27 mouse cellular contexts compared by ENCODE assay signal in genomic region chr12:13452050-13452449, GRCm38 (mm10).
"Had no signal": no experiment of that assay in that cellular context is flagged by ENCODE, and none has a peak within 500 bp of the region (broad histone marks: within the 10 kb centered on the region; RNA-seq: fewer than 3 reads in every experiment).

No protein-coding gene starts in this region.

- H3K9me3 ChIP-seq: embryonic facial prominence, embryonic 10.5 days; embryonic facial prominence, embryonic 12.5 days; embryonic facial prominence, embryonic 13.5 days; embryonic facial prominence, embryonic 15.5 days; forebrain, embryonic 10.5 days; forebrain, embryonic 12.5 days; forebrain, embryonic 13.5 days; forebrain, embryonic 15.5 days had no signal

- H3K4me3 ChIP-seq: embryonic facial prominence, embryonic 10.5 days; embryonic facial prominence, embryonic 12.5 days; embryonic facial prominence, embryonic 13.5 days; embryonic facial prominence, embryonic 15.5 days; erythroblast, embryonic 14.5 days; forebrain, embryonic 10.5 days; forebrain, embryonic 12.5 days; forebrain, embryonic 13.5 days; forebrain, embryonic 15.5 days; gastrocnemius, adult 2 months had no signal

- H3K36me3 ChIP-seq: embryonic facial prominence, embryonic 12.5 days; embryonic facial prominence, embryonic 15.5 days; forebrain, embryonic 15.5 days had no signal

- ATAC-seq: forebrain, embryonic 13.5 days; forebrain, embryonic 14.5 days; forebrain, embryonic 15.5 days; forebrain, embryonic 16.5 days; forebrain, postnatal 0 days had no signal

- H3K9ac ChIP-seq: embryonic facial prominence, embryonic 12.5 days; embryonic facial prominence, embryonic 13.5 days; embryonic facial prominence, embryonic 15.5 days; forebrain, embryonic 12.5 days; forebrain, embryonic 13.5 days; forebrain, embryonic 15.5 days; forebrain, postnatal 0 days had no signal

- H3K4me2 ChIP-seq: embryonic facial prominence, embryonic 12.5 days; embryonic facial prominence, embryonic 13.5 days; embryonic facial prominence, embryonic 15.5 days; forebrain, embryonic 12.5 days; forebrain, embryonic 13.5 days; forebrain, embryonic 15.5 days had no signal

- H3K27me3 ChIP-seq: embryonic facial prominence, embryonic 12.5 days; embryonic facial prominence, embryonic 13.5 days; embryonic facial prominence, embryonic 15.5 days; forebrain, embryonic 12.5 days; forebrain, embryonic 13.5 days; forebrain, embryonic 15.5 days had no signal

- H3K27ac ChIP-seq: embryonic facial prominence, embryonic 10.5 days; embryonic facial prominence, embryonic 12.5 days; embryonic facial prominence, embryonic 13.5 days; embryonic facial prominence, embryonic 15.5 days; forebrain, embryonic 10.5 days; forebrain, embryonic 12.5 days; forebrain, embryonic 13.5 days; forebrain, embryonic 15.5 days; gastrocnemius, adult 2 months had no signal

- H3K4me1 ChIP-seq: embryonic facial prominence, embryonic 10.5 days; embryonic facial prominence, embryonic 12.5 days; embryonic facial prominence, embryonic 13.5 days; embryonic facial prominence, embryonic 15.5 days; forebrain, embryonic 10.5 days; forebrain, embryonic 12.5 days; forebrain, embryonic 13.5 days; forebrain, embryonic 15.5 days had no signal

- DNase-seq: cerebellum, adult 18-20 months; cerebellum, adult 2 months; cerebellum, adult 8-10 months; cerebellum, adult 9-10 months; cerebellum, adult 9-11 months; cerebellum, postnatal 14 days; cerebellum, postnatal 25 days; cerebellum, postnatal 36 days; embryo, embryonic 11 days; forebrain, postnatal 0 days; gastrocnemius, adult 2 months; gastrocnemius, postnatal 10 days; gastrocnemius, postnatal 14 days; gastrocnemius, postnatal 25 days; gastrocnemius, postnatal 36 days; heart, adult 11 months had no signal
